Mouse (Mus musculus): Measurements from ENCODE around the gene 1700129C05Rik. TPM values are rescaled to one million over a fixed set of nuclear protein-coding genes. Genes with fewer than 3 reads are reported as not detected.

The 1700129C05Rik gene
- polyA plus RNA-seq (2015; fragmentation: Nextera tagmentation; extraction: Ambion mirVana): not detected in 2 replicates

GRCm38 (mm10) chr14:59142793-59143192 lies at the start of gene 1700129C05Rik:
1700129C05Rik (minus strand) TSS chr14:59142893.

GRCm38 (mm10) chr14:59178649-59179048 lies 36.0 kb upstream of the 1700129C05Rik start, which contains the start of gene Gm5142:
Gm5142 (minus strand) TSS chr14:59178749.

Other genes starting within 250 kb of the 1700129C05Rik start
- not detected in 2 replicates for gene Gm5142, start 35.9 kb upstream of the 1700129C05Rik start, polyA plus RNA-seq (2015; fragmentation: Nextera tagmentation; extraction: Ambion mirVana)
- 25.6 TPM in 2 replicates for gene Rcbtb1, start 58.3 kb upstream of the 1700129C05Rik start, polyA plus RNA-seq (2015; fragmentation: Nextera tagmentation; extraction: Ambion mirVana)
- not detected in 2 replicates for gene Gm6904, start 117.3 kb upstream of the 1700129C05Rik start, polyA plus RNA-seq (2015; fragmentation: Nextera tagmentation; extraction: Ambion mirVana)
- gene Phf11a, start 154.6 kb upstream of the 1700129C05Rik start, polyA plus RNA-seq (2015; fragmentation: Nextera tagmentation; extraction: Ambion mirVana): 0.29 TPM in 1 of 2 replicates, not detected in the other
- gene Phf11b, start 198.5 kb upstream of the 1700129C05Rik start, polyA plus RNA-seq (2015; fragmentation: Nextera tagmentation; extraction: Ambion mirVana): 0.93 and 1.1 TPM in 2 replicates
- gene Phf11d, start 222.6 kb upstream of the 1700129C05Rik start, polyA plus RNA-seq (2015; fragmentation: Nextera tagmentation; extraction: Ambion mirVana): 0.64 and 0.76 TPM in 2 replicates